Mouse (Mus musculus) cerebellum, postnatal 10 days (tissue): ENCODE results near the gene Cdc14b.
A peak's percentile ranks its signal among the peaks of the same experiment; 100 is the strongest.

Source experiments
- DNase-seq, 2 experiments: peaks; one replicate each; pipeline ENCODE4 v3.0.0; 2021; ENCODE audit warnings: mixed read lengths in 2 of 2

The Cdc14b gene

GRCm38 (mm10) chr13:64274879-64275753 is at the start of gene Cdc14b:
TSS of gene Cdc14b (minus strand) at chr13:64275290.
- peak; percentile 74 to 81 for DNase-seq

DNA sequence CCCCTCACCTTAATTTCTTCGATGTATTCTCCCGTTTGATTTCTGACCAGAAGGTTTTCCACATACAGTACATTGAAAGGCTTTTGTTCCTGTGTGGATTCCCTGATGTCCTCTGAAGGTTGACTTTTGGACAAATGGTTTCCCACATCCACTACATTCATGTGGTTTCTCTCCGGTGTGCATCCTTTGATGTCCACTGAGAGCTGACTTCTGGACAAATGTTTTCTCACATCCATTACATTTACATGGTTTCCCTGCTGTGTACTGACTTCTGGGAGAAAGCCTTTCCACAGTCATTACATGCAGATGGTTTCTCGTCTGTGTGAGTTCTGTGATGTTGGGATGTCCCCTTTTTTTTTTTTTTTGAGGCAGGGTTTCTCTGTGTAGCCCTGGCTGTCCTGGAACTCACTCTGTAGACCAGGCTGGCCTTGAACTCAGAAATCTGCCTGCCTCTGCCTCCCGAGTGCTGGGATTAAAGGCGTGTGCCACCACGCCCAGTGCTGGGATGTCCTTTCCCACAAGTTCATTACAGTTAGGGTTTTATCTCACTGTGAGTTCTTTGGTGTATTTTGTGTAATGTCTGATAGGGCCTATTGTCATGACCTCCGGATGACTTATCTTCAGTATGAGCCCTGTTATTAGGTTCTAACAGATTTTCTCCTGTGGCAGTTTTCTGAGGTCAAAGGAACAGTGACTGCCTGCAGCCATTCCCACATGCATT is 47.6 kb upstream of the Cdc14b start:
- no peak for DNase-seq

DNA sequence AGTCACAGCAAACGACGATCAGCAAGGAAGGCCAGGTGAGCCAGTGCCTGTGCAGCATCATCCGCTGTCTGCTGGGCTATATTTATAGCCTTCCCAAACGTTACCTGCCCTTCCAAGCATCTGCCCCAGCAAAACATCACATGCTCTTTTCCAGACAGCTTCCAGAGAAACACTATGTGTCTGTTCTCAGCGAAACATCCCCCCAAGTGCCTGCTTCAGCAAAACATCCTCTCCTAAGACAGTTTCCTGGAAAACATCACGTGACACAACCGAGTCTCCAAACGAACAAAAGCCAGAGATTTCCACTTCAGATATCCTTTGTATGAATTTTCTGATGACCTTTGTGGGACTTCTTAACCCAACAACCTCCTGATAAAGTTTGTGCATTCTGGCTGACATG is 45.2 kb upstream of the Cdc14b start:
- no peak for DNase-seq

- no peak for DNase-seq
These were observed 44.7 kb upstream of the Cdc14b start for GRCm38 (mm10) chr13:64319782-64320181.

DNA sequence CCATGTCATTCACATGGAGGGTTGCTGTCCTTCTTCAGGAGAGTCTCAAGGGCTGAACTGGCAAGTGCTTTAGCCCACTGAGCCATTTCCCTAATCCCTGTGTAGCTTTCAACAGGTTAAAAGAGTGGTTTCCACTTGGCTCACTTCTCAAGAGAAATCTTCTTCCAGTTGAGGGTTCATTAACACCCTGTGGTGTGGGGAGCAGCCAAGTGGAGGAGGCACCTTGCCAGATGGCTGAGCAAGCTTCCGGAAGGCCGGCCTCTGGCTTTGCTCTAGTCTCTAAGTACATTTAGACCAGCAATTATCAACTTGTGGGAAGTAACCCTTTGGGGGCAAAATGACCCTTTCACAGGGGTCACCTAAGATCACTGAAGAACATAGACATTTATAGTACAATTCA is 43.3 kb upstream of the Cdc14b start:
- DNase-seq, result peak; percentile 74 to 77

GRCm38 (mm10) chr13:64315483-64316050 is 40.5 kb upstream of the Cdc14b start:
- peak; percentile 46 to 86 for DNase-seq

- DNase-seq, result no peak
These were observed 39.0 kb upstream of the Cdc14b start for GRCm38 (mm10) chr13:64314041-64314440.

GRCm38 (mm10) chr13:64312916-64313289 is 37.8 kb upstream of the Cdc14b start:
- DNase-seq, result no peak

- peak; percentile 99 for DNase-seq
These were observed 37.2 kb upstream of the Cdc14b start, which contains the start of gene Aaed1 for GRCm38 (mm10) chr13:64312024-64312915. TSS of gene Aaed1 (minus strand) at chr13:64312710.

GRCm38 (mm10) chr13:64311266-64311665 is 36.2 kb upstream of the Cdc14b start:
- peak in 1 of 2 experiments; percentile 11 for DNase-seq

DNA sequence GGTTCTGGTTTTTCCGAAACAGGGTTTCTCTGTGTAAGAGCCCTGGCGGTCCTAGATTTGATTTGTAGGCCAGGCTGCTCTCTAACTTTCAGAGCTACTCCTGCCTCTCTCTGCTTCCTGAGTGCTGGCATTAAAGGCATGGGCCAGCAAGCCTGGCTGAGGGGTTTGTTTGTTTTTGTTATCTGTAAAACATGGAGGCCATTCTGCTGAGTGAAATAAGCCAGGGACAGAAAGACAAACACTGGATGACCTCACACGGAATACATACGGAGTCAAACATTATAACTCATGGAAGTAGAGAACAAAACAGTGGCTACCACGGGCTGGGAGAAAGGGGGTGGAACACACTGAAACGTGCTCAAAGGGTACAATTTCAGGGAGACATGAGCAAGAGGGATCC is 35.5 kb upstream of the Cdc14b start:
- no peak for DNase-seq

- no peak for DNase-seq
These were observed 34.8 kb upstream of the Cdc14b start for GRCm38 (mm10) chr13:64309842-64310241.

DNA sequence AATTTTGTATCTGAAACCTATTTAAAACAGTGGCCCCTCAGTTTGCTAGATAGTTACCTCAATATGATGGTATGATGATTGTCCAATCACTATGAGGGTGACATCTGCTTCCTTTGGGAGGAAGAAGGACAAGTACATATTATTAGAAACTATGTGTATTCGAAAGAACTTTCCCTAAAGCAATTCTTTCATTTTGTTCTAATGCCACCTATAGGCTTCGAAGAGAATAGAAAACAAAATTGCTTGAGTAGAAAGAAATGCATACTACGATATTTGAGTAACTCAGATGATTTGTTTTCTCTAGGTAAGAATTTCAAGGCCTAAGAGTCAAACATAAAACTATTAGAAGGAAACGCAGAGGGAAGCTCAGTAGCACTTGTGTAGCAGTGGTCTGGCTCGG is 33.9 kb upstream of the Cdc14b start:
- DNase-seq, result no peak

GRCm38 (mm10) chr13:64307508-64307907 is 32.4 kb upstream of the Cdc14b start:
- peak; percentile 53 to 63 for DNase-seq

DNA sequence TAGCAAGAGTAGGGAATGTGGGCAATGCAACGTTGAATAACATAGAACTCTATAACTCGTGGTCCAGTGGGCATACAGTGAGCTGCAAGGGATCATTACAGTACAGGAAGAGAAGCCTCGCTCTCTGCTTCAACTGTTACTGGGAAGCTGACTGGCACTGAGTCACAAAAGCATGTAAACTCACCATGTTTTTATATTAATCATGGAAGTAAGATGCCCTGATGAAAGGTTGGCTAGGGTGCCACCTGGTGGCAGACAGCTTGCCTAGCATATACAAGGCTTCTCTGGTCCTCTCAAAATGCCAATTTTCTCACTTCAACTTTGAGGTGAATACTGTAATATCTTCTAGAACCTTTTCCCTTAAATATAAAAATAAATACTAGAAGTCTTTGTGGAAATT is 31.0 kb upstream of the Cdc14b start:
- peak; percentile 80 to 84 for DNase-seq

GRCm38 (mm10) chr13:64299069-64299468 is 24.0 kb upstream of the Cdc14b start:
- DNase-seq, result no peak

GRCm38 (mm10) chr13:64286791-64287190 is 11.7 kb upstream of the Cdc14b start:
- DNase-seq, result no peak

- no peak for DNase-seq
These were observed 11.2 kb upstream of the Cdc14b start for GRCm38 (mm10) chr13:64286321-64286720.

DNA sequence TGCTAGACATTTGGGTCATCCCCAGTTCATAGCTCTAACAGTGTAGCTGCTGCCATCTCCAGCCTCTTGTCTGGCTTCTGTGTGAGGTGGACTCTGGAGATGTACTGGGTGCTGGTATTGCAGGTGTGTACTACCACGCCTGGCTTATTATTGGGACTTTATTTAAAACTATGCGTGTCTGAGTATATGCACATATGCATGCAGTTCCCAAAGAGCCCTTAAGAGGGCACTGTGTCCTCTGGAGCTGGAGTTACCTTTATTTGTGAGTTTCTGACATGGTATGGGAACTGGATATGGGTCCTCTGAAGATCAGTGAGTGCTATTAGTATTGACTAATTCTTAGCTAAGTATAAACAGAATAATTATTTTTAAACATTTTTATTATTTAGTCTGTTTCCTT is 9.6 kb upstream of the Cdc14b start:
- DNase-seq, result no peak

DNA sequence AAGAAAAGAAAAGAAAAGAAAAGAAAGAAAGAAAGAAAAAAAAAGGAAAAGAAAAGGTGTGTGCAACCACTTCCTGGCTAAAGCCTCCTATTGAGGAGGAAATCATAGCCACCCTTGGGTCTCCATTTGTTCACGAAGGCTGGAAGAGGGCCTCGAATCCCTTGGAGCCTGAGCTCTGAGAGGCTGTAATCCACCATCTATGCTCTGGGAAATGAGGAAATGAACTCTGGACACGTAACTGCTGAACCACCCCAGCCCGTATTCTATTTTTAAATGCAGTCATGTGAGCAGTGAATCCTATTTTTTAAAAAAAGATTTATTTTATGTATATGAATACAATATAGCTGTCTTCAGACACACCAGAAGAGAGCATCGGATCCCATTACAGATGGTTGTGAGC is 5.8 kb upstream of the Cdc14b start:
- DNase-seq, result no peak

GRCm38 (mm10) chr13:64275754-64276127 is 651 bp upstream of the Cdc14b start:
- no peak for DNase-seq
